Mouse (Mus musculus) Patski (cell line): ENCODE data around the gene Srrd. TPM values are rescaled to one million over a fixed set of nuclear protein-coding genes. Genes with fewer than 3 reads are reported as not detected.

ENCODE experiments used
- ATAC-seq: fragments of 100-300 bp; one replicate; pipeline ENCODE4 v1.8.0; 2021
- CTCF ChIA-PET: fragments of 350-600 bp; sonication (Branson Sonifier 250); formaldehyde crosslinking; loops from one replicate; lab custom pipeline; 2022; ENCODE audit warnings: inconsistent platforms; lab: Charles Lee
- POLR2A ChIA-PET: fragments of 350-600 bp; sonication (Branson Sonifier 250); formaldehyde crosslinking; loops from one replicate; lab custom pipeline; 2022; ENCODE audit warnings: antibody characterized with exemption, inconsistent platforms; lab: Charles Lee
- DNase-seq: peaks from one replicate; pipeline ENCODE4 v3.0.0-alpha.2; 2011; ENCODE audit warnings: low read depth, low spot score
- H3K27me3 ChIP-seq: fragments of 371-371 bp; one replicate; pipeline ENCODE4 v1.5.1; 2021
- CTCF ChIP-seq: fragments of 100-300 bp; IDR thresholded peaks from one replicate; pipeline ENCODE4 v1.5.1; 2021
- in situ Hi-C: fragments of 300-500 bp; cut with MboI; formaldehyde crosslinking; loops from 3 replicates; pipeline ENCODE4 v1.11.1; 2018; ENCODE audit warnings: low pct_unique_long_range_greater_than_20kb, mixed read lengths
- polyA plus RNA-seq: library from polyadenylated mRNA; unstranded; gene quantifications from one replicate; pipeline ENCODE4 v1.2.3, GENCODE M21; 2021

The Srrd gene
- polyA plus RNA-seq, 1 experiment from 2014 or later, result 23.8 TPM

DNA sequence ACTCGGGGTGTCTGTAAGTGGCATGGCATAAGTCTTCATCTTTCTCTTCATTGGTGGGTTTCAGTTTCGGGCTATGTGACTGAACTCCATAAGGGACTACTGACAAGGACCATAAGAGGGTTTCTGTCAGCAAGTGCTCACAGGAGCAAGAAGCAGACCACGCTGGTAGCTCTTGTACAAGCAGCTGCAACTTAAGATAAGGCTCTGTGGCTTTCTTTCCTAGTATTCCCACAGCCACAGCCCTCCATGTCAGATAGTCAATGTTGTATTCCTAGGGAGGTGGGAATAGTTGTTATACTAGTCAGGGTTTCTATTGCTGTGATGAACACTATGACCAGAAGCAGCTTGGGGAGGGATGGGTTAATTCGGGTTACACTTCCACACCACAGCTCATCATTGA lies 16.7 kb upstream of the Srrd start:
- ChIA-PET CTCF (no interaction called here), POLR2A (no interaction called here)

DNA sequence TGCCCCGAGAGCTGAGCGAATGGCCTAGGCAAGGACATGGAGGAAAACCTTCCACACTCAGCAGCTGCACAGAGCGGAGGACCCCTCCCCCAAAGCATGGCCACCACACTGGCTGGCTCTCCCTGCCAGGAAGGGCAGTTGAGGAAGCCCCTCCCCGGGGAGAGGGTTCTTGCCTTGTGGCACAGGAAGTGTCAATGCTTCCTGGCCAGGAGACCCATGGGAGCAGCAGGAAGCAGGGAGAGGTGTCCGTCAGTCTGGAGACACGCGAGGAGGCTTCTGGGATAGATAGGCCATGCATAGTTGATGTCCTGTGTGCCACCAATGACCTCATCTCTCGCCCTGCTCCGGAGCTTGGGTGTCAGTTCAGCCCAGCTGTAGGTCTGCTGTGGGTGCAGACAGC lies 13.5 kb upstream of the Srrd start:
- DNase-seq (no peak), ATAC-seq (no peak)
- ChIA-PET POLR2A (no interaction called here), CTCF (no interaction called here)
- TF ChIP-seq CTCF, result no peak
- in situ Hi-C loops, result no loop called here
- H3K27me3 ChIP-seq, result no peaks in the 10 kb centered on the region

More for the DNA sequence above, 16.7 kb upstream of the Srrd start:
- TF ChIP-seq CTCF, result no peak
- DNase-seq (no peak), ATAC-seq (no peak)
- H3K27me3 ChIP-seq, result no peaks in the 10 kb centered on the region
- in situ Hi-C loops, result no loop called here

DNA sequence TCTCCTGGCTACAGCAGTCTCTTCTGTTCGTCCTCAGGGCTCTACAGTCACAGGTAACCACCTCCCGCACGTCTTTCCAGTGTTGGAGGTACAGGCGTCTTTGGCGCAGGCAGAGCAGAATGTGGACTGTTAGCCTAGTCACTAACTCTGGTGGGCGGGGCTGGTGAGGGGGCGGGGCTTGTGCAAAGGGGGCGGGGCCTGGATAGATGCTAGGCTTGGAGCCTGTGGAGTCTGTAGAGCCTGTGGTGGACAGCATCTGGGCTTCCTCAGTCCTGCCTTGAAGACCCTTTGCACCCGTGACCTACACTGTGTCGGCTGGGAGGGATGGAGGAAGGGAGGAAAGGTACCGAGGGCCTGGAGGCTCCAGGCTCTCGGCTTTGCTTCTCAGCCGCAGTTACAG lies 13.1 kb upstream of the Srrd start, which contains the start of gene Gm6583:
Gm6583 (minus strand) TSS at position 124 of the 400 bp plus-strand sequence.
- in situ Hi-C loops, result no loop called here
- POLR2A ChIA-PET, result no interaction called here
- ATAC-seq (no peak), DNase-seq (no peak)
- CTCF ChIA-PET, result no interaction called here
- no peaks in the 10 kb centered on the region for H3K27me3 ChIP-seq
- no peak for TF ChIP-seq CTCF

DNA sequence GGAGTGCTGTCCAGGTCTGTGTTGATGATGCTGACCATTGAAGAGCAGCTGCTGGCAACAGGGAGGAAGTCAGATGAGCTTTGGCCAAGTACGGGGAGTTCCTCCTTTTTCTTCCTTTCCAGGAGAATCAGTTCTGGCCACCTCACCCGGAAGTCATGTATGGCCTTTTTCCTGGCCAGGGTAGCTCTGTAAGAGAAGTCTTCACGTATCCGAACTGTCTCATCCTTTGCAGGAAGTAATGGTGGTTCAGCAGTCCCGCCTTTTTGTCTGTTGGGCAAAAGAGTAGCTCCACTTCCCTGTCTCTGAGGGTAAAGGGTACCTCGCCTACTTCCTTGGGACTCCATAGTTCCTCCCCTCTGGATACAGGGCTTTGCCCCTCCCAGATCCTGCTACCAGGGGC lies 12.7 kb upstream of the Srrd start:
- no peaks in the 10 kb centered on the region for H3K27me3 ChIP-seq
- CTCF ChIA-PET, result no interaction called here
- in situ Hi-C loops, result no loop called here
- POLR2A ChIA-PET, result no interaction called here
- DNase-seq (no peak), ATAC-seq (no peak)
- TF ChIP-seq CTCF, result no peak

DNA sequence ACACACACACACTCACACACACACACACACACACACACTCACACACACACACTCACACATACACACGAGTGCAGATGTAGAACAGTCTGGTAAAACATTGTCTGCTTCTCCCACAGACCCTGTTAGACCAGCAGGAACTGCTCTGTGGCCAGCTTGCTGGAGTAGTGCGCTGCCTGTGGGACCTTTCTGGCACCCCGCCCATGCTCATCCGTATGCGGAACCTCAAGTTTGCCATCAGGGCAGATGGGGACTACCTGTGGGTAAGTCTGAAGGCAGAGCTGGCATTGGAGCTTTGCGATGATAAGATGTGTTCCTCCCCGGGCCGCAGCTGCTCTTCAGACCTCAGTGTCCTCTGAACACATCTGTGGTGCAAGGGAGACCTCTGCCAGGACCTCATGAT lies 6.3 kb upstream of the Srrd start:
- H3K27me3 ChIP-seq, result no peaks in the 10 kb centered on the region
- CTCF ChIA-PET, result no interaction called here
- no peak for TF ChIP-seq CTCF
- POLR2A ChIA-PET, result no interaction called here
- DNase-seq (no peak), ATAC-seq (no peak)
- in situ Hi-C loops, result no loop called here

DNA sequence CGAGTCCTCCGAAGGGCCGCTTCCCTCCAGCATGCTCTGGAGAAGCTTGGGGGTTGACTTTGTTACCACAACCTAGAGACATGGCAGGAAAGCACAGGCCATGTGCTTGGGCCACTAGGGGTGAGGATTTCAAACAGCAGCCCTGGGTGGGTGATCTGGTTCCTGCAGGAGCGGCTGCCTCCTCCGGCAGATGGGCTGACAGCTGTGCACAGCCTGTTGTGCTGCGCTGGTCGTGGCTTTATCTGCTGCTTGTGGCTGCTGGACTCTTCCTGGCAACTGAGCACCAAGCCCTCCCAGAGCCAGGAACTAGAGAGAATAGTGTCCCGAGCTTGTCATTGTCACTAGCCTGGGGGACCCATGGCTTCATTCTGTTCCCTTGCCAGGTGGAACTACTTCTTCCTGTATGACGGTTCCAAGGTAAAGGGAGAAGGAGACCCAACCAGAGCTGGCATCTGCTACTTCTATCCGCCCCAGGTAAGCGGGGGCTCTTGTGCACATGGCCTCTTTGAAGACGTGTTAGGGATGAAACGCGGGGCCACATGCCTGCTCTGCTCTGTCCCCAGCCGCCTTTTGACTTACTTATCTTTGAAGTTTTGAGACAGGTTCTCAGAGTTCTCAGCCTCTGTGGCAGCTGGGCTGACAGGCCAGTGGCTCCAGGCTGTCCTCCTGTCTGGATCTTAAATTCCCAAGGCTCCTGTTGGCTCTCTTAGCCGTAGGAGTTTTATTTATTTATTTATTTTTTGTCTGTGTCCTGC lies 3.5 kb upstream of the Srrd start:
- H3K27me3 ChIP-seq, result no peaks in the 10 kb centered on the region
- DNase-seq (no peak), ATAC-seq (no peak)
- CTCF ChIA-PET, result interaction anchor here (0.9 to 2.5 kb wide), 2 partner anchors 11 to 105 kb away, joined by 3 to 6 read pairs; no protein-coding TSS in a partner anchor
- in situ Hi-C loops, result no loop called here
- TF ChIP-seq CTCF, result no peak
- POLR2A ChIA-PET, result no interaction called here

DNA sequence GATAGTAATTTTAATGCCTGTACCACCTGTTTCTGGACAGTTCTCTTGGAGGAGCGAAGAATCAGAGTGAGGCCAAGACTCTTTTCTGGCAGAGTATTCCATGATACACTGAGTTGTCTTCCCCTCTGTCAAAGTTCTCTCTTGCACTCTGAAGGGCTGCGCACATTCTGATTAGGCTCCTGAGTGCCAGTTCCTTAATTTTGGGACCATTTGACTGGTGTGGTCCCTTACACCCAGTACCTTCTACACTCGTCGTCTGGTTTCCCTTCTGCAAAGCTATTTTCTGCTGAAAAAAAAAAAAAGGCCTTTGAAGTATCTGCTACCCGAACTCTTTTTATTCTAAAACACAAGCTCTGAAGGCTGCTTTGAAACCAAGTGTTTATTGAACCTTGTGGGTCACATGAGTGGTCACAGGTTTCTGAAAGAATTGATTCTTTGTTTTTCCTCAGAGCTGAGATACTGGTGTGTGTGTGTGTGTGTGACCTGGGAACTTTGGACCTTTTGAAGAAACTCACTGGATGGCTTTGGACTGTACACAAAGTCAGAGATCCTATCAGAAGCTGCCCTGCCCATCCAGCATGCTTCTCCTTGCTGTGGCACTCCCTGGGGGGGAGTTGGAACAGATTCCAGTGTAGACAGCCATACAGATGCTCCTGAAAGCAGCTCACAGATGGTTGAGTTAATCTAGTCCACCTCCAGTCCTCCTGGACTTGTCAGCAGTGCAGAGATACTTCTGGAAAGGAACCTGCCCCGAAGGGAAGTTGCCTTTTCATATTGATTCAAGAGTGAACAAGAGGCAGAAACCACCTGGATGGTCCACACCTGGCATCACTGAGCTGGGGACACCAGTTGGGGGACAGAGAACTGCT lies 1.5 kb upstream of the Srrd start:
- ATAC-seq (no peak), DNase-seq (no peak)
- H3K27me3 ChIP-seq, result no peaks in the 10 kb centered on the region
- ChIA-PET CTCF (interaction anchor here (0.8 to 1.4 kb wide), 3 partner anchors 9 to 104 kb away, joined by 3 to 7 read pairs (median 4); no protein-coding TSS in a partner anchor), POLR2A (interaction anchor here (0.5 kb wide), 1 partner anchor 69 kb away, joined by 4 read pairs; no protein-coding TSS in a partner anchor)
- in situ Hi-C loops, result no loop called here
- TF ChIP-seq CTCF, result no peak

DNA sequence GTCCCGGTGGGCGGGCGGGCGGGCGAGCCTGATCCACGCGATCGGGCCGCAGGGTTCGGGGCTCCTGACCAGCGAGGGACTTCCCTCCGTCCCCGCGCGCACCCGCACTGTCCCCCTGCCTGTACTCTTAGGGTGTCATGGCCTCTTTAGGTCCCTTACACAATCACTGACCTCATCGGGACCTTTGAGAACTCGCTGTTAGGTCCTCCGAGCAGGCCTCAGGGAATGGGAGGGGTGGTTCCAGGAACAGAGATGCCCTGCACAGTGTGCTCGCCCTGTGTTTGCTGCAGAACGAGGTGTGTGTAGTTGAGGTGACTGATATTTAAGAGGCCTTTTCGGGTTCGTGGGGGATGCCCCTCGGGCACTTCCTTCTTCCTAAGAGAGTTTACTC lies 360 bp upstream of the Srrd start:
- in situ Hi-C loops, result no loop called here
- peak; percentile 63 for ATAC-seq
- H3K27me3 ChIP-seq, result no peaks in the 10 kb centered on the region
- DNase-seq, result no peak
- ChIA-PET CTCF (interaction anchor here (1.4 kb wide), 1 partner anchor 16 kb away, joined by 5 read pairs; the partner anchor contains the start of gene Tfip11), POLR2A (interaction anchor here (1.0 kb wide), 1 partner anchor 101 kb away, joined by 3 read pairs; no protein-coding TSS in a partner anchor)
- no peak for TF ChIP-seq CTCF

DNA sequence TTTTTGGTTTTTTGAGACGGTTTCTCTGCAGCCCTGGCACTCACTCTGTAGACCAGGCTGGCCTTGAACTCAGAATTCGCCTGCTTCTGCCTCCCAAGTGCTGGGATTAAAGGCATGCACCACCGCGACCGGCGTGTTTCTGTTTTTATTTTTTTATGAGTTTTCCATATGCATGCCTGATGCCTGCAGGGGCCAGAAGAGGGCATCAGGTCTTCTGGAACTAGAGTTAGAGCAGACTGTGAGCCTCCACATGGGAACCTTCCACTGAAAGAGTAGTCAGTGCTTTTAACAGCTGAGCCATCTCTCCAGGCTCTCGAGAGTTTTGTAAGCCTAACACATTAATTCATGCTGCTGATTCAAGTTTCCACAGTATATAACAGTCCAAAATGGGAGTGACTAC lies 3.6 kb downstream of the Srrd start:
- CTCF ChIA-PET, result no interaction called here
- in situ Hi-C loops, result loop anchor here (5.0 kb wide), 2 partner anchors 88 to 97 kb away; no protein-coding TSS in a partner anchor
- TF ChIP-seq CTCF, result no peak
- H3K27me3 ChIP-seq, result no peaks in the 10 kb centered on the region
- ATAC-seq (no peak), DNase-seq (no peak)
- POLR2A ChIA-PET, result no interaction called here

DNA sequence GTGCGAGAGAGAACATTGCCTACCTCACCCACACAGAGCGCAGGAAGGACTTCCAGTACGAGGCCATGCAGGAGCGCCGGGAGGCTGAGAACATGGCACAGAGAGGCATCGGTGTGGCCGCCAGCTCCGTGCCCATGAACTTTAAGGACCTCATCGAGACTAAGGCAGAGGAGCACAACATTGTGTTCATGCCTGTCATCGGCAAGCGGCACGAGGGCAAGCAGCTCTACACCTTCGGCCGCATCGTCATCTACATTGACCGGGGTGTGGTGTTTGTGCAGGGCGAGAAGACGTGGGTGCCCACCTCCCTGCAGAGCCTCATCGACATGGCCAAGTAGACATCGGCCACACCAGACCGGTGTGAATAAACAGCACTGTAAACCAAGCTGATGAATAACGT lies 5.8 kb downstream of the Srrd start:
- no peak for DNase-seq
- TF ChIP-seq CTCF, result no peak
- in situ Hi-C loops, result loop anchor here (5.0 kb wide), 2 partner anchors 90 to 95 kb away; no protein-coding TSS in a partner anchor
- no peaks in the 10 kb centered on the region for H3K27me3 ChIP-seq
- no peak for ATAC-seq
- CTCF ChIA-PET, result interaction anchor here (4.4 kb wide), 1 partner anchor 96 kb away, joined by 25 read pairs; no protein-coding TSS in a partner anchor
- POLR2A ChIA-PET, result no interaction called here
